Mouse (Mus musculus) retina, postnatal 1 day (tissue): Measurements from ENCODE around the gene Zg16.
A peak's percentile ranks its signal among the peaks of the same experiment; 100 is the strongest.

Experiments used
- DNase-seq: peaks from one replicate; pipeline ENCODE4 v3.0.0-alpha.2; 2012

Gene Zg16

GRCm38 (mm10) chr7:127066317-127066716 lies 20.8 kb downstream of the Zg16 start:
- no peak for DNase-seq

GRCm38 (mm10) chr7:127065538-127065937 lies 21.6 kb downstream of the Zg16 start:
- no peak for DNase-seq

- DNase-seq = no peak
These were observed 32.0 kb downstream of the Zg16 start for GRCm38 (mm10) chr7:127055026-127055585.

- peak; percentile 93 for DNase-seq
These were observed 45.1 kb downstream of the Zg16 start, which contains the start of gene Kif22 for GRCm38 (mm10) chr7:127041851-127042672. TSS of gene Kif22 (minus strand) at chr7:127042471.

GRCm38 (mm10) chr7:127031244-127031643 lies 55.9 kb downstream of the Zg16 start:
- DNase-seq = no peak

- DNase-seq = no peak
These were observed 57.0 kb downstream of the Zg16 start for GRCm38 (mm10) chr7:127030172-127030571.

GRCm38 (mm10) chr7:127027885-127028284 lies 59.2 kb downstream of the Zg16 start:
- DNase-seq = no peak

- DNase-seq = peak; percentile 100
These were observed 60.0 kb downstream of the Zg16 start, which contains the start of gene Maz for GRCm38 (mm10) chr7:127026984-127027726. TSS of gene Maz (minus strand) at chr7:127027037.

- DNase-seq = no peak
These were observed 60.5 kb downstream of the Zg16 start for GRCm38 (mm10) chr7:127026616-127026983.

GRCm38 (mm10) chr7:127026161-127026600 lies 60.9 kb downstream of the Zg16 start:
- peak; percentile 90 for DNase-seq

GRCm38 (mm10) chr7:127025556-127026160 lies 61.5 kb downstream of the Zg16 start:
- DNase-seq = no peak

GRCm38 (mm10) chr7:127024755-127025555 lies 62.2 kb downstream of the Zg16 start:
- DNase-seq = peak; percentile 89

GRCm38 (mm10) chr7:127023896-127024690 lies 63.0 kb downstream of the Zg16 start:
- DNase-seq = peak; percentile 10

- peak; percentile 16 for DNase-seq
These were observed 63.8 kb downstream of the Zg16 start for GRCm38 (mm10) chr7:127023272-127023691.

GRCm38 (mm10) chr7:127022528-127023271 lies 64.4 kb downstream of the Zg16 start:
- no peak for DNase-seq

GRCm38 (mm10) chr7:127021563-127022527 lies 65.3 kb downstream of the Zg16 start:
- no peak for DNase-seq

GRCm38 (mm10) chr7:127020901-127021562 lies 66.1 kb downstream of the Zg16 start, which contains the start of the genes Gm42742 and Prrt2:
TSS of gene Gm42742 (minus strand) at chr7:127021097.
TSS of gene Prrt2 (minus strand) at chr7:127021211.
- peak; percentile 81 for DNase-seq

- DNase-seq = no peak
These were observed 66.6 kb downstream of the Zg16 start for GRCm38 (mm10) chr7:127020491-127020890.

GRCm38 (mm10) chr7:127020031-127020430 lies 67.1 kb downstream of the Zg16 start:
- DNase-seq = no peak
